Mouse (Mus musculus) MEL (cell line): ENCODE measurements around the gene Rgs12.

Experiments used
- CTCF ChIP-seq, 3 experiments: IDR thresholded peaks in 2 of 3; conservative IDR thresholded peaks in 1 of 3; 2 replicates each; pipeline ENCODE4 v1.5.1; 2011 to 2012; ENCODE audit warnings: low read length in 3 of 3, low read depth in 2 of 3, mild to moderate bottlenecking in 2 of 3, improper control_type of control experiment in 1 of 3, inconsistent platforms in 1 of 3, mixed read lengths in 1 of 3, moderate library complexity in 1 of 3; ENCODE audit not compliant: control insufficient read depth in 1 of 3, insufficient read depth in 1 of 3, poor library complexity in 1 of 3, severe bottlenecking in 1 of 3
- ETS1 ChIP-seq: IDR thresholded peaks from 2 replicates; pipeline ENCODE4 v1.6.1; 2012; ENCODE audit warnings: low read depth, mild to moderate bottlenecking, inconsistent platforms, low read length, improper control_type of control experiment, moderate library complexity
- USF2 ChIP-seq, 2 experiments: IDR thresholded peaks; 2 replicates each; pipeline ENCODE4 v1.6.1; 2011 to 2012; ENCODE audit warnings: improper control_type of control experiment in 2 of 2, low read length in 2 of 2, borderline replicate concordance in 1 of 2, inconsistent platforms in 1 of 2, low read depth in 1 of 2, mild to moderate bottlenecking in 1 of 2; ENCODE audit not compliant: insufficient read depth in 1 of 2

DNA sequence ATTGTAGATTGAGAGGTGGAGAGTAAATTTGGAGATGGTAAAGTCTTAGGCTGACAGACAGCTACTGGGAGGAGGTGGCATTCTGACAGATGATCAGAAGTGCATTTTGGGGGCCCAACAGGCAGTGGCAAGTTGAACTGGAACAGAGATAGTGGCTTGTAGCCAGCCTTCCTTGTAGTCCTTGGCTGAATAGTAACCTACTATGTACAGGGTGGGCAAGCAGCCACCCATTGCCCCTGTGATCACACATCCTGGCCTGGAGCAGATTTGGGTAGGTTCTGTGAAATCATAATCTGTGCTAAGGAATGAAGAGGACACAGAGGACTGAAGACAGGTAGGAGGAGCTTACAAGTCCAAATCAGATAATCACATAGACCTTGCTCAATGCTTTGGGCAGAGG, 44.8 kb upstream of the Rgs12 start:
- no peak for TF ChIP-seq CTCF (IDR thresholded peaks at IDR 0.05 in 2 of 3, conservative IDR thresholded peaks at IDR 0.05 in 1 of 3; ENCODE audit: control insufficient read depth in 1 of 3, insufficient read depth in 1 of 3, low read depth in 2 of 3, low read length in 3 of 3, poor library complexity in 1 of 3, severe bottlenecking in 1 of 3)
- no peak for TF ChIP-seq ETS1
- TF ChIP-seq USF2 (IDR thresholded peaks at IDR 0.05; ENCODE audit: borderline replicate concordance in 1 of 2, insufficient read depth in 1 of 2, low read depth in 1 of 2, low read length in 2 of 2) = no peak
